Mouse (Mus musculus) intestine, postnatal 0 days (tissue): Measurements from ENCODE around the gene Aoc1. TPM values are rescaled to one million over a fixed set of nuclear protein-coding genes. Genes with fewer than 3 reads are reported as not detected.
"Not testable (repeated sequence)": the region's sequence is repeated elsewhere in the genome, so short reads cannot be mapped to it uniquely, and the experiment has no call there.

ENCODE experiments used
- ATAC-seq: fragments of 200-750 bp; cut with Nextera tagmentation; 2 replicates; pipeline ENCODE4 v1.8.0; 2017; ENCODE audit warnings: mild to moderate bottlenecking, moderate TSS enrichment, moderate library complexity
- H3K27ac ChIP-seq: fragments of 300-500 bp; sonication (generic); 2 replicates; pipeline ENCODE4 v1.5.1; 2014; ENCODE audit warnings: mild to moderate bottlenecking, low read depth, low read length, moderate library complexity
- H3K27me3 ChIP-seq: fragments of 300-500 bp; sonication (generic); replicated peaks from 2 replicates; pipeline ENCODE4 v1.6.1; 2014; ENCODE audit warnings: low read length, mixed read lengths; ENCODE audit not compliant: control insufficient read depth, insufficient read depth
- H3K36me3 ChIP-seq: fragments of 300-500 bp; sonication (generic); 2 replicates; pipeline ENCODE4 v1.6.1; 2014; ENCODE audit warnings: mild to moderate bottlenecking, moderate library complexity; ENCODE audit not compliant: control insufficient read depth, insufficient read depth
- H3K4me1 ChIP-seq: fragments of 300-500 bp; sonication (generic); replicated peaks from 2 replicates; pipeline ENCODE4 v1.6.1; 2014; ENCODE audit warnings: antibody characterized with exemption, low read length, mixed read lengths; ENCODE audit not compliant: control insufficient read depth, insufficient read depth
- H3K4me2 ChIP-seq: fragments of 300-500 bp; sonication (generic); replicated peaks from 2 replicates; pipeline ENCODE4 v1.6.1; 2014; ENCODE audit warnings: low read depth, mild to moderate bottlenecking, moderate library complexity
- H3K4me3 ChIP-seq: fragments of 300-500 bp; sonication (generic); 2 replicates; pipeline ENCODE4 v1.5.1; 2014; ENCODE audit warnings: low read depth, low read length
- H3K9ac ChIP-seq: fragments of 300-500 bp; sonication (generic); 2 replicates; pipeline ENCODE4 v1.6.1; 2014; ENCODE audit warnings: mild to moderate bottlenecking, low read depth, low read length
- H3K9me3 ChIP-seq: fragments of 300-500 bp; sonication (generic); 2 replicates; pipeline ENCODE4 v1.6.1; 2016; ENCODE audit warnings: mixed run types; ENCODE audit not compliant: control insufficient read depth
- CTCF ChIP-seq: sonication (generic); IDR thresholded peaks from 2 replicates; pipeline ENCODE4 v1.5.1; 2016; ENCODE audit warnings: low read depth, mild to moderate bottlenecking, control low read depth, antibody characterized with exemption, moderate library complexity
- WGBS: fragments of 180-500 bp; shearing (Covaris S2); extraction: QIAGEN DNeasy Blood & Tissue Kit; methylation state at CpG from one replicate; pipeline ENCODE4 v1.1.7; 2014; 5-methylcytosine and 5-hydroxymethylcytosine counted together
- polyA plus RNA-seq: library from polyadenylated mRNA; unstranded; fragments of >200 nt; fragmentation: Nextera tagmentation; extraction: Ambion mirVana; gene quantifications from 2 replicates; pipeline ENCODE4 v1.2.1, GENCODE M21; 2015

Gene Aoc1
- polyA plus RNA-seq, 1 experiment from 2014 or later = 101 TPM

DNA sequence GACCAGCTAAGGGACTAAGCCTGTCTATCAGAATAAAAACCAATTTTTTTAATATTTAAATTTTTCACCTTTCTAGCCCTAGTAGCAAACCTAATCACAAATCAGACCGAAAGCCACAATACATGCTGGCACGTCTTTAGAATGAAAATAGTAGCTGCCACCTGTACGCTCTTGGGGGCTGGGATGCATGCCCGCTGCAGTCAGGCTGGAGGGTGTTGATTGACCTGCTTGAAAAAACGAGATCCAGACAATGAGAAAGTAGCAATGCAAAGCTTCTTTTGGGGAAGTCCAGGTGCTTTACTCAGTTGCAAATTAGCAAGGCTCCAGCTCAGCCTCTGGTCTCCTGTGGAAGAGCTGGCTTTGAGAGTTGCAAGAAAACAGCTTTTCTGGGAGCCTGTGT lies 24.3 kb downstream of the Aoc1 start:
- Histone ChIP-seq H3K27ac (no peak overlapping the region; the same call in 1 of the 2 replicates), H3K27me3 (no peaks in the 10 kb centered on the region), H3K9ac (no peak overlapping the region), H3K4me1 (0 out of 2 replicates have a peak, but pooled peaks cover 6% of the 10 kb centered on the region), H3K9me3 (no peaks in the 10 kb centered on the region), H3K4me3 (no peak overlapping the region), H3K4me2 (peak overlapping the region; percentile 62), H3K36me3 (no peaks in the 10 kb centered on the region)
- 83% methylated on average over 5 of the region's 5 CpGs for WGBS
- no peak for ATAC-seq
- TF ChIP-seq CTCF = no peak

DNA sequence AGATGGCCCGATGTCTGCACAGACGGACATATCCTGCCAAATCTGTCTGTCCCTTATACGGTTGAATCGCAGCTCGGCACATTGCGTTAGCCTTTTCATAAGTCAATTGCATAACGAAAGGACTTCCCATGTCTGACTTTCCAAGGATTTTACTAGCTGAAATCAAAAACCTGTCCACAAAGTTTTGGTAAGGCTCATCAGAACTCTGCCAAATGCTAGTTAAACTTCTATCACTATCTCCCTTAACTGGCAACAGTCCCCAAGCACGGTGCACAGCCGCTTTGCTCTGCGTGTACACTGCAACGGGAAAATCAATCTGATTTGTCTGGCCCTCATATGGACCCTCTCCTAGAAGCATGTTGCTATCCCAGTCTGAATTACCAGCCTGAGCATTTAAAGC lies 28.6 kb downstream of the Aoc1 start:
- H3K4me2 ChIP-seq, H3K4me3 ChIP-seq, H3K27me3 ChIP-seq, ATAC-seq, H3K27ac ChIP-seq, H3K9me3 ChIP-seq, H3K9ac ChIP-seq, H3K4me1 ChIP-seq: not testable (repeated sequence)
- WGBS = 88% methylated on average over 11 of the region's 11 CpGs
- H3K36me3 ChIP-seq = peaks cover 10% of the 10 kb centered on the region; the same call in 1 of the 2 replicates

DNA sequence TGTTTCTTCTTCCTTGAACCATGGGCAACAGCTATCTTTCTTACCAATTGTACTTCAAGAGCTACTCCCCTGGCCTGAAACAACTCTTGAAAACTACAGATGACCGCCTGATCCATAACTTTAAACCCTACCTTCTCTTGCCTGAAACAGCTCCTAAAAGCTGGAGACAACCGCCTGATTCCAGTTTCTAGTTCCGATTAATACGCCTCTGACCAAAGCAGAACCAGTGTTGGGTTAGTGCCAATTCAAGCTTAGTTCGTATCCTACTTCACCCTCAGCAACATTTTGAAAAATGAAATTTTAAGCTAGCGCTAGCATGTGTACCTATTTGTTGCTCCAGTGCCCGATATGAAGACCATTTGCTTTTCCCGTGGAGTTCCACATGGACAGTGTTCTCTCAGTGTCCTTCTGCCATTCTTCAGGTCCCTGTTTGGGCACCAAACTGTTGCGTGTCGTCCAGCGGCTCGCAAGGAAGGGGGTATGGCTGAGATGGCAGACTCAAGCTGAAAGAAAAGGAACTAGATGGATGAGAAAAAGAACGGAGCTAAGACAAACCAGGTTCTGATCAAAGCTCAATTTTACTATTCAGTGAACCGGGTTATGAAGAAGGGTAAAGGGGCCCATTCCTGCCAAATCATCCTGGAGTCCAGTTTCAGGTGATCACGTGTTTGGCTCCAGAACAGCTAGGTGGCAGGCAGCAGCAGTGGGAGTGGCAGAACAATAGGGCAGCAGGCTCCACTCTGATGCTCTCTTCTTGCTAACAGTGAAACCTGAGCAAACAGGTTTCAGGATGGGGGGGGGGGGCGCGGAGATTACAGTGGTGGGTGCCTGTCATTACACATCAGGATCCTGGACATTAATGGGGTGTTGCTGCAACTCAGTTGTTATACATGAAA lies 30.1 kb downstream of the Aoc1 start:
- Histone ChIP-seq H3K9me3 (no peaks in the 10 kb centered on the region), H3K36me3 (peaks cover 13% of the 10 kb centered on the region; the same call in 1 of the 2 replicates), H3K4me2 (no peak overlapping the region), H3K4me3 (no peak overlapping the region), H3K27me3 (no peaks in the 10 kb centered on the region), H3K4me1 (no peaks in the 10 kb centered on the region), H3K27ac (no peak overlapping the region; the same call in 1 of the 2 replicates), H3K9ac (no peak overlapping the region)
- ATAC-seq = peak; percentile 64
- peak; percentile 29; the same call in 1 of the 2 replicates for TF ChIP-seq CTCF
- 80% methylated on average over 17 of the region's 17 CpGs for WGBS

DNA sequence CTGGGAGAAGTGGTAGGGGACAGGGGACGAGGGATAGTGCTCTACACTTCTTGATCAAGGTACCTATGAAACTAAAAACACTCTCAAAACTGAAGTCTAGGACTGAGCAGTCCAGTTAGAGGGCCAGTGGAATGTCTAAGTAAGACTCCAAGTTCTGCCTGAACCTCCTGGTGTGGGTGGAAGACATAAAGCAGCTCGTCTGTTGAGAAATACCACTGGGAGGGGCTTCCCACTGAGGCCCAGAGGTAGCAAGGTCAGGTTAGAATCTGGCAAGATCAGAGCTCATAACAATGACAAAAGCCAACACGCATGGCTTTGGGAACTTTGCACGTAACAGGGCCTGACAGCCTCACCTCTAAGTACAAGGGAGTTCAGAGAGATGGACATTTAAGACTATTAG lies 30.7 kb downstream of the Aoc1 start:
- H3K36me3 ChIP-seq = peaks cover 13% of the 10 kb centered on the region; the same call in 1 of the 2 replicates
- no peaks in the 10 kb centered on the region for H3K9me3 ChIP-seq
- H3K27me3 ChIP-seq = no peaks in the 10 kb centered on the region
- no peak overlapping the region for H3K4me2 ChIP-seq
- no peak for TF ChIP-seq CTCF
- no peak overlapping the region for H3K9ac ChIP-seq
- H3K4me1 ChIP-seq = no peaks in the 10 kb centered on the region
- no peak overlapping the region for H3K4me3 ChIP-seq
- ATAC-seq = peak; percentile 73
- H3K27ac ChIP-seq = no peak overlapping the region
- WGBS = 39% methylated on average over 4 of the region's 4 CpGs

- Histone ChIP-seq H3K4me1 (peaks cover 3% of the 10 kb centered on the region; the same call in 1 of the 2 replicates), H3K9ac (no peak overlapping the region), H3K36me3 (peaks cover 13% of the 10 kb centered on the region; the same call in 1 of the 2 replicates), H3K27me3 (no peaks in the 10 kb centered on the region), H3K4me2 (no peak overlapping the region), H3K9me3 (no peaks in the 10 kb centered on the region), H3K4me3 (no peak overlapping the region), H3K27ac (no peak overlapping the region)
- TF ChIP-seq CTCF = no peak
- WGBS = 92% methylated on average over 13 of the region's 13 CpGs
- ATAC-seq = no peak
Observed at GRCm38 (mm10) chr6:48905606-48906005, 32.9 kb downstream of the Aoc1 start.

DNA sequence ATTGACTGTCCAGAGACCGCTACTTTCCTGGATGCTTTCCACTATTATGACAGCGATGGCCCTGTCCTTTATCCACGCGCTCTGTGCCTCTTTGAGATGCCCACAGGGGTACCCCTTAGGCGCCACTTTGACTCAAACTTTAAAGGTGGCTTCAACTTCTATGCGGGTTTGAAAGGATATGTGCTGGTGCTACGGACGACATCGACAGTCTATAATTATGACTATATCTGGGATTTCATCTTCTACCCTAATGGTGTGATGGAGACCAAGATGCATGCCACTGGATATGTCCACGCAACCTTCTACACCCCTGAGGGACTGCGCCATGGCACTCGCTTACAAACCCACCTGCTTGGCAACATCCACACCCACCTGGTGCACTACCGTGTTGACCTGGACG lies 33.7 kb downstream of the Aoc1 start:
- ATAC-seq = no peak
- no peak for TF ChIP-seq CTCF
- Histone ChIP-seq H3K4me1 (peaks cover 3% of the 10 kb centered on the region; the same call in 1 of the 2 replicates), H3K36me3 (peaks cover 13% of the 10 kb centered on the region; the same call in 1 of the 2 replicates), H3K4me2 (no peak overlapping the region), H3K27me3 (no peaks in the 10 kb centered on the region), H3K4me3 (no peak overlapping the region), H3K9me3 (no peaks in the 10 kb centered on the region), H3K27ac (no peak overlapping the region), H3K9ac (no peak overlapping the region)
- 97% methylated on average over 14 of the region's 14 CpGs for WGBS
